Mouse (Mus musculus) CH12.LX (cell line): ENCODE results near the gene Ddx58. TPM values are rescaled to one million over a fixed set of nuclear protein-coding genes. Genes with fewer than 3 reads are reported as not detected.

Experiments used
- DNase-seq: peaks from one replicate; pipeline ENCODE4 v3.0.0-alpha.2; 2013; ENCODE audit errors: extremely low read depth
- H3K27ac ChIP-seq: 2 replicates; pipeline ENCODE4 v1.5.1; 2012; ENCODE audit warnings: low read depth, mild to moderate bottlenecking, control low read depth, moderate library complexity; ENCODE audit not compliant: insufficient read depth
- H3K27me3 ChIP-seq: replicated peaks from 2 replicates; pipeline ENCODE3; 2012; ENCODE audit warnings: inconsistent platforms
- H3K36me3 ChIP-seq, 2 experiments: replicated peaks in 1 of 2; 2 replicates each; pipeline versions ENCODE3 to v1.6.1; 2012; ENCODE audit warnings: inconsistent platforms in 1 of 2, low read length in 1 of 2, mild to moderate bottlenecking in 1 of 2, mixed read lengths in 1 of 2, moderate library complexity in 1 of 2; ENCODE audit not compliant: control insufficient read depth in 1 of 2, insufficient read depth in 1 of 2
- H3K4me1 ChIP-seq, 2 experiments: 2 replicates each; pipeline ENCODE4 v1.6.1; 2012; ENCODE audit warnings: inconsistent platforms in 1 of 2, moderate library complexity in 1 of 2; ENCODE audit not compliant: insufficient read depth in 2 of 2, control insufficient read depth in 1 of 2
- H3K4me2 ChIP-seq: 2 replicates; pipeline ENCODE4 v1.6.1; 2012; ENCODE audit warnings: low read depth, mild to moderate bottlenecking, control low read depth; ENCODE audit not compliant: poor library complexity, insufficient read depth, severe bottlenecking
- H3K4me3 ChIP-seq, 3 experiments: fragments of 150-350 bp in 1 of 3; sonication (generic) in 1 of 3; replicated peaks in 1 of 3; 2 replicates each; pipeline versions ENCODE3 to v1.5.1; 2011 to 2012; ENCODE audit warnings: low read depth in 2 of 3, low read length in 2 of 3, mild to moderate bottlenecking in 2 of 3, moderate library complexity in 2 of 3, control low read depth in 1 of 3, improper control_type of control experiment in 1 of 3, inconsistent platforms in 1 of 3, mixed read lengths in 1 of 3; ENCODE audit not compliant: poor library complexity in 1 of 3
- H3K79me2 ChIP-seq: replicated peaks from 2 replicates; pipeline ENCODE4 v1.6.1; 2012; ENCODE audit warnings: mild to moderate bottlenecking, moderate library complexity; ENCODE audit not compliant: control insufficient read depth, poor library complexity, insufficient read depth, severe bottlenecking; ENCODE audit errors: extremely low read depth
- H3K9ac ChIP-seq: 2 replicates; pipeline ENCODE4 v1.6.1; 2012; ENCODE audit warnings: low read depth, mild to moderate bottlenecking, control low read depth, moderate library complexity; ENCODE audit not compliant: insufficient read depth
- H3K9me3 ChIP-seq: replicated peaks from 2 replicates; pipeline ENCODE3; 2012; ENCODE audit warnings: low read length, inconsistent platforms, mixed read lengths
- CHD1 ChIP-seq: IDR thresholded peaks from 2 replicates; pipeline ENCODE4 v1.6.1; 2012; ENCODE audit warnings: low read depth, low read length, improper control_type of control experiment, inconsistent platforms
- CHD2 ChIP-seq: IDR thresholded peaks from 2 replicates; pipeline ENCODE4 v1.6.1; 2011; ENCODE audit warnings: low read length, improper control_type of control experiment
- ELF1 ChIP-seq: IDR thresholded peaks from 2 replicates; pipeline ENCODE4 v1.6.1; 2014; ENCODE audit warnings: low read depth, mild to moderate bottlenecking, inconsistent platforms, low read length, improper control_type of control experiment
- EP300 ChIP-seq: IDR thresholded peaks from 2 replicates; pipeline ENCODE4 v1.6.1; 2011; ENCODE audit warnings: low read length, improper control_type of control experiment
- ETS1 ChIP-seq: conservative IDR thresholded peaks from 2 replicates; pipeline ENCODE4 v1.6.1; 2012; ENCODE audit warnings: low read depth, mild to moderate bottlenecking, inconsistent platforms, low read length, improper control_type of control experiment, moderate library complexity
- GABPA ChIP-seq: IDR thresholded peaks from 2 replicates; pipeline ENCODE4 v1.6.1; 2012; ENCODE audit warnings: low read depth, low read length, improper control_type of control experiment, inconsistent platforms; ENCODE audit not compliant: insufficient replicate concordance
- KAT2A ChIP-seq: IDR thresholded peaks from 2 replicates; pipeline ENCODE4 v1.6.1; 2012; ENCODE audit warnings: low read length, improper control_type of control experiment, inconsistent platforms; ENCODE audit not compliant: insufficient replicate concordance
- MAFK ChIP-seq: IDR thresholded peaks from 2 replicates; pipeline ENCODE4 v1.6.1; 2011; ENCODE audit warnings: low read length, improper control_type of control experiment; ENCODE audit not compliant: insufficient replicate concordance
- MXI1 ChIP-seq: IDR thresholded peaks from 2 replicates; pipeline ENCODE4 v1.6.1; 2011; ENCODE audit warnings: mild to moderate bottlenecking, low read depth, low read length, improper control_type of control experiment
- MYC ChIP-seq: IDR thresholded peaks from 2 replicates; pipeline ENCODE4 v1.6.1; 2011; ENCODE audit warnings: low read depth, mild to moderate bottlenecking, improper control_type of control experiment, low read length
- POLR2A ChIP-seq: IDR thresholded peaks from 2 replicates; pipeline ENCODE4 v1.6.1; 2011; ENCODE audit warnings: low read depth, mild to moderate bottlenecking, improper control_type of control experiment, low read length
- POLR2AphosphoS2 ChIP-seq: IDR thresholded peaks from 2 replicates; pipeline ENCODE4 v1.6.1; 2011; ENCODE audit warnings: low read depth, low read length, improper control_type of control experiment
- SMC3 ChIP-seq: IDR thresholded peaks from 2 replicates; pipeline ENCODE4 v1.6.1; 2011; ENCODE audit warnings: low read depth, low read length, improper control_type of control experiment
- TBP ChIP-seq: conservative IDR thresholded peaks from 2 replicates; pipeline ENCODE4 v1.6.1; 2011; ENCODE audit warnings: low read depth, low read length, improper control_type of control experiment
- ZMIZ1 ChIP-seq: IDR thresholded peaks from 2 replicates; pipeline ENCODE4 v1.6.1; 2012; ENCODE audit warnings: low read depth, mild to moderate bottlenecking, inconsistent platforms, low read length, improper control_type of control experiment
- ZNF384 ChIP-seq: IDR thresholded peaks from 2 replicates; pipeline ENCODE4 v1.6.1; 2012; ENCODE audit warnings: low read depth, low read length, improper control_type of control experiment, inconsistent platforms
- dilution Hi-C: fragments of 300-500 bp; cut with MboI; formaldehyde crosslinking; loops from 2 replicates; pipeline ENCODE4 v1.14.3; 2020; ENCODE audit warnings: low sequenced_read_pairs; ENCODE audit not compliant: extremely low pct_unique_long_range_greater_than_20kb, extremely low pct_ligation_motif_present
- in situ Hi-C: fragments of 300-500 bp; cut with MboI; formaldehyde crosslinking; loops from 3 replicates; pipeline ENCODE4 v1.14.3; 2019; ENCODE audit warnings: low sequenced_read_pairs, low pct_ligation_motif_present, low pct_unique_long_range_greater_than_20kb, mixed read lengths
- polyA plus RNA-seq: library from polyadenylated mRNA; unstranded; fragments of >175 nt; gene quantifications from 2 replicates; pipeline ENCODE4 v1.2.1, GENCODE M21; 2012; ENCODE audit warnings: low read depth; ENCODE audit not compliant: insufficient read length
- total RNA-seq, 2 experiments: library from RNA; depleted of rRNA; stranded (reverse); fragments of 300-350 nt in 1 of 2; fragments of >200 nt in 1 of 2; gene quantifications; 2 replicates each; pipeline ENCODE4 v1.2.3; 2012 to 2014

Gene Ddx58
- total and polyA plus RNA-seq, 3 experiments, result 4.2 to 7.3 (median 6.6) TPM

DNA sequence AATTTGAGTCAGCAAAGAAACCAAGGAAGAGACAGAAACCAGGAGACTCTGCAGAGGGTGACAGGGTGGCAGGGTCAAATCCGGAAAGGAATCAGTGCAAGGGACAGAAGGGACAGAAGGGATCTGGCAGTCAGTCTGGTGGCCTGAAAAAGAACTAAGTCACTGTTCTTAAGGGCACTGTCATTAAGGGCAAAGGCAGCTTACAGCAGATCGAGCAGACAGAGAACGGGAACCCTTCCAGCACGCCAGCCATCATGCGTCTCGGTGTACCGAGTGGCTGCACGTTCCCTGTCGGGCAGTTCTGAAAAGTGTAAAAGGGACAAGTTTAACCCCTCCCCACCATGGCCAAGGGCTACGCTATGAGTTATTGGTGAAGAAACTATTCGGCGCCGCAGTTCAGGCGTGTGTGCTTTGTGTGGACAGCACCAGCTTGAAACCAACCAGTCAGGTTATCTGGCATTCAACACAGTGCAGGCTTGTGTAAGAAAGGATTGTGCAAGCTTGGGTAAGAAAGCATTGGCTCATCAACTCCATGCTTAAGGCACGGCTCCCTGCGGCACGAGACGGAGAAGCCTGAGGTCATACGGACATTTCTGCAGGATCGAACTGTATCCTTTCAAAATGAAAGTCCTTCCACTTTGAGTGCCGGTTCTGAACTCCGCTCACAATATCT lies 34.3 kb downstream of the Ddx58 start:
- peaks cover 0 to 7% of the 10 kb centered on the region in 2 experiments; a peak in 1 of 4 replicates for H3K4me1 ChIP-seq
- H3K9ac ChIP-seq, result no peak overlapping the region
- H3K27me3 ChIP-seq, result no peaks in the 10 kb centered on the region
- peaks cover 15 to 52% of the 10 kb centered on the region in 2 experiments for H3K36me3 ChIP-seq
- H3K4me3 ChIP-seq, result no peak overlapping the region
- no peak overlapping the region for H3K27ac ChIP-seq
- TF ChIP-seq SMC3, result no peak
- no peak for TF ChIP-seq POLR2AphosphoS2
- no peak for TF ChIP-seq POLR2A
- TF ChIP-seq CHD1, result no peak
- TF ChIP-seq CHD2, result no peak
- no peak for TF ChIP-seq TBP
- no peak for TF ChIP-seq ETS1
- no peak for TF ChIP-seq MAFK
- no peak for TF ChIP-seq EP300
- dilution Hi-C loops, result no loop called here
- in situ Hi-C loops, result no loop called here
- no peak overlapping the region for H3K4me2 ChIP-seq
- no peaks in the 10 kb centered on the region for H3K9me3 ChIP-seq
- DNase-seq, result no peak
- no peaks in the 10 kb centered on the region for H3K79me2 ChIP-seq

- Histone ChIP-seq H3K79me2 (no peaks in the 10 kb centered on the region), H3K4me1 (peaks cover 0 to 7% of the 10 kb centered on the region in 2 experiments; a peak in 1 of 4 replicates), H3K27me3 (no peaks in the 10 kb centered on the region), H3K36me3 (peaks cover 11 to 47% of the 10 kb centered on the region in 2 experiments), H3K27ac (no peak overlapping the region), H3K9me3 (no peaks in the 10 kb centered on the region), H3K4me3 (no peak overlapping the region), H3K4me2 (no peak overlapping the region), H3K9ac (no peak overlapping the region)
- DNase-seq, result no peak
- in situ Hi-C loops (no loop called here), dilution Hi-C loops (no loop called here)
- TF ChIP-seq ZMIZ1, result no peak
- TF ChIP-seq GABPA, result no peak
- no peak for TF ChIP-seq ZNF384
- no peak for TF ChIP-seq ELF1
- no peak for TF ChIP-seq MYC
- TF ChIP-seq KAT2A, result no peak
- no peak for TF ChIP-seq MXI1
These were observed 35.3 kb downstream of the Ddx58 start for GRCm38 (mm10) chr4:40204374-40204773.
